Mouse (Mus musculus) kidney, postnatal 0 days (tissue): ENCODE data around the gene Cib4. TPM values are rescaled to one million over a fixed set of nuclear protein-coding genes. Genes with fewer than 3 reads are reported as not detected.

Experiments used
- ATAC-seq: fragments of 200-750 bp; cut with Nextera tagmentation; replicated peaks from 2 replicates; pipeline ENCODE4 v1.8.0; 2017; ENCODE audit warnings: low read depth, moderate number of reproducible peaks, moderate TSS enrichment, moderate library complexity; ENCODE audit not compliant: low FRiP score
- DNase-seq: peaks from one replicate; pipeline ENCODE4 v3.0.0-alpha.2; 2016; ENCODE audit warnings: low spot score
- H3K27ac ChIP-seq: fragments of 300-500 bp; sonication (generic); 2 replicates; pipeline ENCODE4 v1.5.1; 2014; ENCODE audit warnings: mild to moderate bottlenecking
- H3K27me3 ChIP-seq: fragments of 300-500 bp; sonication (generic); 2 replicates; pipeline ENCODE4 v1.6.1; 2014; ENCODE audit warnings: low read length, mixed read lengths; ENCODE audit not compliant: insufficient read depth
- H3K36me3 ChIP-seq: fragments of 300-500 bp; sonication (generic); 2 replicates; pipeline ENCODE4 v1.6.1; 2014; ENCODE audit warnings: low read length, mixed read lengths; ENCODE audit not compliant: insufficient read depth
- H3K4me1 ChIP-seq: fragments of 300-500 bp; sonication (generic); replicated peaks from 2 replicates; pipeline ENCODE4 v1.6.1; 2014; ENCODE audit warnings: antibody characterized with exemption, low read length, mixed read lengths; ENCODE audit not compliant: insufficient read depth
- H3K4me2 ChIP-seq: fragments of 300-500 bp; sonication (generic); 2 replicates; pipeline ENCODE4 v1.6.1; 2014; ENCODE audit warnings: mild to moderate bottlenecking, low read length, moderate library complexity, mixed read lengths
- H3K4me3 ChIP-seq: fragments of 300-500 bp; sonication (generic); replicated peaks from 2 replicates; pipeline ENCODE4 v1.5.1; 2014; ENCODE audit warnings: low read depth, low read length
- H3K9ac ChIP-seq: fragments of 300-500 bp; sonication (generic); 2 replicates; pipeline ENCODE4 v1.6.1; 2014; ENCODE audit warnings: low read depth, low read length
- H3K9me3 ChIP-seq: fragments of 300-500 bp; sonication (generic); replicated peaks from 2 replicates; pipeline ENCODE4 v1.6.1; 2016; ENCODE audit warnings: low read length, inconsistent platforms, mixed read lengths
- CTCF ChIP-seq: IDR thresholded peaks from 2 replicates; pipeline ENCODE4 v1.5.1; 2016; ENCODE audit warnings: antibody characterized with exemption, low read depth, mild to moderate bottlenecking, moderate library complexity
- WGBS: fragments of 180-500 bp; shearing (Covaris S2); extraction: QIAGEN DNeasy Blood & Tissue Kit; methylation state at CpG from one replicate; pipeline ENCODE4 v1.1.7; 2014; 5-methylcytosine and 5-hydroxymethylcytosine counted together
- polyA plus RNA-seq: library from polyadenylated mRNA; unstranded; fragments of >200 nt; fragmentation: Nextera tagmentation; extraction: Ambion mirVana; gene quantifications from 2 replicates; pipeline ENCODE4 v1.2.1, GENCODE M21; 2015

The Cib4 gene
- polyA plus RNA-seq, 1 experiment from 2014 or later = not detected

- 27% methylated on average over 2 of the region's 2 CpGs for WGBS
Observed at GRCm38 (mm10) chr5:30587101-30587500, 41.5 kb upstream of the Cib4 start.

GRCm38 (mm10) chr5:30586616-30587015 lies 41.0 kb upstream of the Cib4 start:
- ATAC-seq (no peak), DNase-seq (no peak)
- WGBS = 81% methylated on average over 3 of the region's 3 CpGs
- Histone ChIP-seq H3K27ac (no peak overlapping the region), H3K9ac (no peak overlapping the region), H3K9me3 (no peaks in the 10 kb centered on the region), H3K4me2 (no peak overlapping the region), H3K4me3 (no peak overlapping the region), H3K4me1 (peaks cover 8% of the 10 kb centered on the region), H3K27me3 (peaks cover 29% of the 10 kb centered on the region), H3K36me3 (no peaks in the 10 kb centered on the region)
- no peak for TF ChIP-seq CTCF

More at GRCm38 (mm10) chr5:30587101-30587500, 41.5 kb upstream of the Cib4 start:
- H3K9ac ChIP-seq = no peak overlapping the region
- no peaks in the 10 kb centered on the region for H3K36me3 ChIP-seq
- no peak for ATAC-seq
- H3K4me2 ChIP-seq = no peak overlapping the region
- peaks cover 29% of the 10 kb centered on the region for H3K27me3 ChIP-seq
- no peak for TF ChIP-seq CTCF
- no peak overlapping the region for H3K27ac ChIP-seq
- peaks cover 8% of the 10 kb centered on the region for H3K4me1 ChIP-seq
- H3K9me3 ChIP-seq = no peaks in the 10 kb centered on the region
- H3K4me3 ChIP-seq = no peak overlapping the region
- DNase-seq = no peak

- DNase-seq (no peak), ATAC-seq (no peak)
- Histone ChIP-seq H3K27me3 (peaks cover 6% of the 10 kb centered on the region; the same call in 1 of the 2 replicates), H3K4me2 (no peak overlapping the region), H3K4me1 (no peaks in the 10 kb centered on the region), H3K9me3 (no peaks in the 10 kb centered on the region), H3K4me3 (no peak overlapping the region), H3K27ac (no peak overlapping the region), H3K9ac (no peak overlapping the region), H3K36me3 (no peaks in the 10 kb centered on the region)
- 77% methylated on average over 5 of the region's 5 CpGs for WGBS
- no peak for TF ChIP-seq CTCF
Observed at GRCm38 (mm10) chr5:30582017-30582416, 36.4 kb upstream of the Cib4 start.

DNA sequence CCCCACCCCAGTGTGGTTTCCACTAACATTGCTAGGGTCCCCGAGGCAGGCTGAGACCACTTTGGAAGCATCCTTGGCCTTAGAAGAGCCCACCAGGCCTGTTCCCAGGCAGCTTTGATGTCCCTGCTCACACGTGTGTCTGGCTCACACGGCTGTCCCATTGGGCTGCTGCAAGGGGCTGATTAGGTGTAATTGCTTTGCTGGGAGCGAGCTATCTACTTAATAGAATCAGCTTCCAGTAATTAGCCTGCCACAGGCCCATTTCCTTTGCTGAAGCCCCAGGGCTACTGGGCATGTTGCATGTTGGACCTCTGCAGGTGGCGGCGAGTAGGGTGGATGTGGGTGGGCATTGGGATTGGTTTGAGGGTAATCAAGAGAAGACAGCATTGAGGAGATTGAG lies 35.1 kb upstream of the Cib4 start:
- no peaks in the 10 kb centered on the region for H3K4me1 ChIP-seq
- no peaks in the 10 kb centered on the region for H3K9me3 ChIP-seq
- no peaks in the 10 kb centered on the region for H3K36me3 ChIP-seq
- no peak overlapping the region for H3K9ac ChIP-seq
- H3K27me3 ChIP-seq = no peaks in the 10 kb centered on the region
- 31% methylated on average over 6 of the region's 6 CpGs for WGBS
- ATAC-seq (no peak), DNase-seq (no peak)
- H3K4me2 ChIP-seq = no peak overlapping the region
- H3K27ac ChIP-seq = no peak overlapping the region
- no peak overlapping the region for H3K4me3 ChIP-seq
- no peak for TF ChIP-seq CTCF

DNA sequence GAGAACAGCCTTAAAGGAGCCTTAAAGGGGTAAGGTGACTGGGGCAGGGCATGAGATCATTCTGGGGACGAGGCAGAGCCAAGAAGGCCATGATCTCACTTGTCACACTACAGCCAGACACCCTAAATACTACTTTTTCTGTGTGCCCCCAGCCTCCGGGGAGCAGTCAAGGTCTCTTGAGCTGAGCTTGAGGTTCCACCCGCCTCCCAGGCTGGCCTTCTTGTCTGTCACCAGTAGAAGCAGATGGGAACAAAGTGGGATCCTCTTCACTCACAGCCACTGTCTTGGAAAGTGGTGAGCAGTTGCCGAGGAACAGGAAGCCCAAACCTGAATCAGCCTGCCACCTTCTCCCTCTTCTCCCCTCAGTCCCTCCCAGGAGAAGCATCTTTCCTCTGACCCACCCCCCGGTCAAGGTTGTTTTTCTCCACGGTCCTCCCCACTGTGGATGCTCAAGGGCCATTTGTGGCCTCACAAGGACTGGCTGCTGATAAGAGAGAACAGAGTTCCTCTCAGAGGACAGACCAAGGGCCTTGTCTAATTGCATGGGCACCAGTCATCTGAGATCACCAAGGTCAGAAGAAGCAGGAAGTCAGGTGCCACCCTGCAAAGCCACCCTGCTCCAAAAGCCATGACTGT lies 32.9 kb upstream of the Cib4 start:
- Histone ChIP-seq H3K4me1 (no peaks in the 10 kb centered on the region), H3K36me3 (no peaks in the 10 kb centered on the region), H3K27ac (no peak overlapping the region), H3K27me3 (no peaks in the 10 kb centered on the region), H3K9me3 (no peaks in the 10 kb centered on the region), H3K4me3 (no peak overlapping the region), H3K9ac (no peak overlapping the region), H3K4me2 (no peak overlapping the region)
- no peak for ATAC-seq
- WGBS = 76% methylated on average over 6 of the region's 6 CpGs
- no peak for TF ChIP-seq CTCF
- DNase-seq = no peak

- no peaks in the 10 kb centered on the region for H3K4me1 ChIP-seq
- H3K27ac ChIP-seq = no peak overlapping the region
- DNase-seq (no peak), ATAC-seq (no peak)
- TF ChIP-seq CTCF = no peak
- no peaks in the 10 kb centered on the region for H3K36me3 ChIP-seq
- H3K4me3 ChIP-seq = no peak overlapping the region
- 81% methylated on average over 12 of the region's 12 CpGs for WGBS
- no peaks in the 10 kb centered on the region for H3K9me3 ChIP-seq
- no peaks in the 10 kb centered on the region for H3K27me3 ChIP-seq
- H3K4me2 ChIP-seq = no peak overlapping the region
- no peak overlapping the region for H3K9ac ChIP-seq
Observed at GRCm38 (mm10) chr5:30577654-30578310, 32.1 kb upstream of the Cib4 start.

GRCm38 (mm10) chr5:30577251-30577650 lies 31.6 kb upstream of the Cib4 start:
- ATAC-seq (no peak), DNase-seq (no peak)
- 50% methylated on average over 9 of the region's 9 CpGs for WGBS
- no peaks in the 10 kb centered on the region for H3K36me3 ChIP-seq
- no peak overlapping the region for H3K4me3 ChIP-seq
- no peak overlapping the region for H3K9ac ChIP-seq
- H3K4me2 ChIP-seq = no peak overlapping the region
- no peak overlapping the region for H3K27ac ChIP-seq
- no peaks in the 10 kb centered on the region for H3K9me3 ChIP-seq
- no peaks in the 10 kb centered on the region for H3K27me3 ChIP-seq
- no peaks in the 10 kb centered on the region for H3K4me1 ChIP-seq
- TF ChIP-seq CTCF = no peak
